Mouse (Mus musculus) erythroblast, adult 5-6 weeks (primary cell): ENCODE results near the gene Akp3. TPM values are rescaled to one million over a fixed set of nuclear protein-coding genes. Genes with fewer than 3 reads are reported as not detected.
A peak's percentile ranks its signal among the peaks of the same experiment; 100 is the strongest.

ENCODE experiments used
- ATAC-seq: replicated peaks from 2 replicates; pipeline ENCODE4 v1.8.0; 2016; ENCODE audit warnings: moderate number of reproducible peaks, mild to moderate bottlenecking, moderate TSS enrichment, inconsistent platforms; ENCODE audit not compliant: poor library complexity, low FRiP score, severe bottlenecking
- total RNA-seq, 2 experiments: library from RNA; stranded (forward) in 1 of 2; stranded (reverse) in 1 of 2; fragments of 150-400 nt in 1 of 2; fragments of 200-764, 138-1000 nt in 1 of 2; gene quantifications; 2 replicates each; pipeline versions ENCODE4 v1.2.3 to v1.2.4; 2015 to 2017; ENCODE audit warnings: low replicate concordance in 2 of 2

The Akp3 gene
- total RNA-seq (2015; ENCODE audit: low replicate concordance) (not detected in 2 replicates), total RNA-seq (2017; ENCODE audit: low replicate concordance) (not detected in 2 replicates)

GRCm38 (mm10) chr1:87124673-87125072, at the start of gene Akp3:
TSS of gene Akp3 (plus strand) at chr1:87124973.
- no peak for ATAC-seq

- ATAC-seq: no peak
These were observed 38.6 kb upstream of the Akp3 start for GRCm38 (mm10) chr1:87086196-87086595.

GRCm38 (mm10) chr1:87086964-87087363, 37.8 kb upstream of the Akp3 start:
- ATAC-seq: no peak

GRCm38 (mm10) chr1:87089251-87089650, 35.5 kb upstream of the Akp3 start:
- no peak for ATAC-seq

GRCm38 (mm10) chr1:87089828-87090227, 34.9 kb upstream of the Akp3 start, which contains the start of gene Alppl2:
TSS of gene Alppl2 (minus strand) at chr1:87089928.
- no peak for ATAC-seq

- no peak for ATAC-seq
These were observed 29.1 kb upstream of the Akp3 start for GRCm38 (mm10) chr1:87095642-87096041.

- 0 out of 2 replicates have a peak, but pooled peaks have one; percentile 59 for ATAC-seq
These were observed 26.3 kb upstream of the Akp3 start for GRCm38 (mm10) chr1:87098358-87098975.

- no peak for ATAC-seq
These were observed 23.4 kb upstream of the Akp3 start, which contains the start of gene Alpi for GRCm38 (mm10) chr1:87101411-87101810. TSS of gene Alpi (minus strand) at chr1:87101606.

- no peak for ATAC-seq
These were observed 22.7 kb upstream of the Akp3 start for GRCm38 (mm10) chr1:87102114-87102513.

- ATAC-seq: no peak
These were observed 20.8 kb upstream of the Akp3 start for GRCm38 (mm10) chr1:87103936-87104335.

GRCm38 (mm10) chr1:87106536-87106935, 18.2 kb upstream of the Akp3 start:
- no peak for ATAC-seq

GRCm38 (mm10) chr1:87108564-87108963, 16.2 kb upstream of the Akp3 start:
- no peak for ATAC-seq

- no peak for ATAC-seq
These were observed 12.9 kb upstream of the Akp3 start for GRCm38 (mm10) chr1:87111719-87112354.

- ATAC-seq: no peak
These were observed 10.0 kb upstream of the Akp3 start for GRCm38 (mm10) chr1:87114784-87115183.

- no peak for ATAC-seq
These were observed 2.6 kb downstream of the Akp3 start for GRCm38 (mm10) chr1:87127206-87128030.

GRCm38 (mm10) chr1:87131803-87132202, 7.0 kb downstream of the Akp3 start:
- ATAC-seq: no peak

- ATAC-seq: no peak
These were observed 16.8 kb downstream of the Akp3 start for GRCm38 (mm10) chr1:87141550-87141949.

GRCm38 (mm10) chr1:87142456-87142855, 17.7 kb downstream of the Akp3 start:
- no peak for ATAC-seq

- no peak for ATAC-seq
These were observed 18.4 kb downstream of the Akp3 start for GRCm38 (mm10) chr1:87143141-87143540.

- no peak for ATAC-seq
These were observed 24.6 kb downstream of the Akp3 start for GRCm38 (mm10) chr1:87149422-87149821.

- no peak for ATAC-seq
These were observed 26.5 kb downstream of the Akp3 start for GRCm38 (mm10) chr1:87151286-87151685.
